Mouse (Mus musculus): ENCODE measurements around the gene Gm17482. TPM values are rescaled to one million over a fixed set of nuclear protein-coding genes. Genes with fewer than 3 reads are reported as not detected.

The Gm17482 gene
- polyA plus RNA-seq, 1 experiment from 2014 or later = not detected

DNA sequence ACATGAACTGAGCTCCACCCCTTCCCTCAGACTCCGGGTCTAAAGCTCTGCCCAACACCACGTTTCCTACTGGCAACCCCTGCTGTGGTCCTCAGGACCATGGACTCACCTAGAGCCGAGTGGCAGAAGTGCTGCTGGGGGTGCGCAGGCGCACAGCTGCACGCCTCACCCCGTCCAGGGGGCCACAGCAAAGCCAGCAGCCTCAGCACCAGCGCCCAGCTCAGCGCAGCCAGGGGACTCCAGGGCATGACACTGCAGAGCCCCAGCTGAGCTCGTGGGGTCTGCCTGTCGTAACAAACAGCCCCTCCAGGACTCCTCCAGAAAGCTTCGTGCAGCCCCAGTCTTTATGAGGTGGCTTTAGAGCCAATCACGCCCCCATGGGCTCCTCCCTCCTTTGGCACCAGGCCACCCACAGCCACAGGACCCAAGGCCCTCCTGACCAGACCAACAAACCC is 24.4 kb downstream of the Gm17482 start:
- Histone ChIP-seq H3K9ac (peak overlapping the region; percentile 54; the same call in 1 of the 2 replicates), H3K4me3 (peak overlapping the region; percentile 20)
- 6% methylated on average over 13 of the region's 13 CpGs for WGBS

DNA sequence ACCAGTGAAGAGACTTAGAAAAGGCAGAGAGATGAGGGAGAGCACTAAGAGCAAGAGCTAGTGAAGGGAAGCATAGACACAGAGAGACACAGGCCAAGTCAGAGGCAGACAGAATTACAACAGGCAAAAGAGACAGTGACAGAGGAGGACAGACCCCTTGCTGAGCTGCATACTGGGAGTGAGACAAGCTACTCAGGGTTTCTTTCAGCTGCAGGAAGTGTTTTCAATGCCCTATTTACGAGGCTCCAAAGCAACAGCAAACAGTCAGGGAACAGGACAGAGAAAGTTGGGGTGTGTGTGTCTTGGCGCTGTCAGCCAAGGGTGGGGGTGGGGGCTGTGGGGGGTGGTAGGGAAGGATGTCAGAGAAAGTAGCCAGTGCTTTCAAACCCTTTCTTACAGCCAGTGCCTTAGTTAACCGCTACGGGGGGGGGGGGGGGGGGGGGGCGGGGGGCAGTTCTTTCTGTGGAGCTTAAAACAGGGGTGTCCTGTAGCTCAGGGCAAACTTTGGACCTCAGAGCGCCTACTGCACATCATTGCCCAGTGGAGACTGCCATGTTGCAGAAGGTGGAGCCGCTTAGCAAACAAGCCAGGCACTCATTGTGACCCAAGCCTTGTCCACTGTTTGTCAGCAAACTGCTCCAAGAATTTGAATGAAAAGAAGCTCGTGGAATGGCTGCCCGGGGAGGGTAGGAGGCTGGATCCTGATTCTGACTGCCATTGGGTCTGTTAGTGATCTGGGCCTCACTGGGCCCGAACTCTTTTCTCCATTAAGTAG is 25.1 kb downstream of the Gm17482 start, which contains the start of gene Timp4:
Timp4 (minus strand) TSS at position 107 of the 775 bp plus-strand sequence.
- H3K4me3 ChIP-seq = peak within 1 kb of the TSS; percentile 20

More for the DNA sequence above, 24.4 kb downstream of the Gm17482 start:
- no peak overlapping the region for H3K27ac ChIP-seq
- ATAC-seq (ENCODE audit: insufficient number of reproducible peaks, insufficient read depth, low FRiP score, low TSS enrichment, low read depth) = no peak
- no peaks in the 10 kb centered on the region for H3K9me3 ChIP-seq
- H3K36me3 ChIP-seq = no peaks in the 10 kb centered on the region
- H3K4me1 ChIP-seq = peaks cover 10% of the 10 kb centered on the region
- H3K27me3 ChIP-seq = peaks cover 9% of the 10 kb centered on the region
- H3K4me2 ChIP-seq = peak overlapping the region; percentile 58

GRCm38 (mm10) chr6:115255171-115255570 is 28.0 kb downstream of the Gm17482 start:
- ATAC-seq (ENCODE audit: insufficient number of reproducible peaks, insufficient read depth, low FRiP score, low TSS enrichment, low read depth) = no peak
- WGBS = 80% methylated on average over 3 of the region's 3 CpGs

More for the DNA sequence above, 25.1 kb downstream of the Gm17482 start, which contains the start of gene Timp4:
- Histone ChIP-seq H3K9ac (peak within 1 kb of the TSS; percentile 54; the same call in 1 of the 2 replicates), H3K4me1 (peaks cover 10% of the 10 kb centered on the region), H3K9me3 (no peaks in the 10 kb centered on the region), H3K27ac (no peak within 1 kb of the TSS), H3K36me3 (no peaks in the 10 kb centered on the region), H3K4me2 (peak within 1 kb of the TSS; percentile 58), H3K27me3 (peaks cover 9% of the 10 kb centered on the region)
- 38% methylated on average over 7 of the region's 10 CpGs for WGBS
- no peak for ATAC-seq (ENCODE audit: insufficient number of reproducible peaks, insufficient read depth, low FRiP score, low TSS enrichment, low read depth)

GRCm38 (mm10) chr6:115260507-115260906 is 33.4 kb downstream of the Gm17482 start:
- H3K4me2 ChIP-seq = no peak overlapping the region
- H3K9ac ChIP-seq = no peak overlapping the region
- H3K27me3 ChIP-seq = no peaks in the 10 kb centered on the region
- WGBS = 89% methylated on average over 3 of the region's 3 CpGs
- ATAC-seq (ENCODE audit: insufficient number of reproducible peaks, insufficient read depth, low FRiP score, low TSS enrichment, low read depth) = no peak
- H3K27ac ChIP-seq = no peak overlapping the region
- no peak overlapping the region for H3K4me3 ChIP-seq
- no peaks in the 10 kb centered on the region for H3K36me3 ChIP-seq
- no peaks in the 10 kb centered on the region for H3K9me3 ChIP-seq
- H3K4me1 ChIP-seq = no peaks in the 10 kb centered on the region

More at GRCm38 (mm10) chr6:115255171-115255570, 28.0 kb downstream of the Gm17482 start:
- H3K9me3 ChIP-seq = no peaks in the 10 kb centered on the region
- peaks cover 9% of the 10 kb centered on the region for H3K27me3 ChIP-seq
- no peak overlapping the region for H3K27ac ChIP-seq
- no peak overlapping the region for H3K9ac ChIP-seq
- peaks cover 10% of the 10 kb centered on the region for H3K4me1 ChIP-seq
- H3K4me2 ChIP-seq = no peak overlapping the region
- H3K4me3 ChIP-seq = no peak overlapping the region
- no peaks in the 10 kb centered on the region for H3K36me3 ChIP-seq

DNA sequence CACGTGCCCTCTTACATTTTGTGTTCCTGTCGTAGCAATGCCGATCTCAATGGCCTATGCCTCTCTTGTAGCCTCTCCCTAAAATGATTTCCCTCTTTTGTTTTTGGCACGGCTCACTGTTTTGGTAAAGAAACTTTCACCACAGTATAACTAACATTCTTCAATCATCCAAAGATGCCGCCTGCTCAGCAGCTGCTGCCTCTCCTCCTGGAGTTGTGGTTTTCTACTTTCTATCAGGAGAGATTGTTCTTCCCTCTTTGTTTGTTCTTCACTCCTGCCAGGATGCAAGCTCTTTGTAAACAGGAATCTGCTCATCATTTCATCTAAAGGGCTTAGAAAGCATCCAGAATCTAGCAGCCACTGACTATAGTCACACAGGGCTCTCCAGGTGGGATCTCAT is 39.6 kb downstream of the Gm17482 start:
- 68% methylated on average over 5 of the region's 5 CpGs for WGBS
- no peak overlapping the region for H3K4me3 ChIP-seq
- no peak overlapping the region for H3K4me2 ChIP-seq
- no peaks in the 10 kb centered on the region for H3K36me3 ChIP-seq
- H3K4me1 ChIP-seq = peaks cover 4% of the 10 kb centered on the region
- no peak overlapping the region for H3K9ac ChIP-seq
- no peak for ATAC-seq (ENCODE audit: insufficient number of reproducible peaks, insufficient read depth, low FRiP score, low TSS enrichment, low read depth)
- H3K27me3 ChIP-seq = peaks cover 6% of the 10 kb centered on the region; the same call in 1 of the 2 replicates
- no peaks in the 10 kb centered on the region for H3K9me3 ChIP-seq
- H3K27ac ChIP-seq = no peak overlapping the region

DNA sequence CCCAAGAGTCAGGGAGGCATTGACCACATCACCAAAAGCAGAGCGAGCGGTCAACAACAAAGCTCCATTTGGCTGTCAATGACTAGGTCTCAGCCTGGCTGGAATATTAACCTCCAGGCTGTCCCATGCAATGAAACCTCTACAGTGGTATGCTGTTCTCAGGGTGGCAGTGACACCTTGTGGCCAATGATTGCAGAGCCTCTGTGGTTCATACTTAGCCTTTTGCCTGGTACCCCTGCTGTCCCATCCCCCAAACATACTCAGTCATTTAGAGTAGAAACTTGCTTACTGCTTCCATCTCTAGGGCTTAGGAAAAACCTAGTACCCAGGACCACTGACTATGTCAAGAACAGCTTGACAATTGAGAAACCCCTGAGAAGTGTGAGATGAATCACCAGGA is 40.8 kb downstream of the Gm17482 start:
- no peaks in the 10 kb centered on the region for H3K9me3 ChIP-seq
- H3K9ac ChIP-seq = no peak overlapping the region
- peaks cover 9% of the 10 kb centered on the region; the same call in 1 of the 2 replicates for H3K27me3 ChIP-seq
- no peak overlapping the region for H3K4me3 ChIP-seq
- ATAC-seq (ENCODE audit: insufficient number of reproducible peaks, insufficient read depth, low FRiP score, low TSS enrichment, low read depth) = no peak
- H3K27ac ChIP-seq = no peak overlapping the region
- no peaks in the 10 kb centered on the region for H3K36me3 ChIP-seq
- whole genome bisulfite sequencing = 44% methylated on average over 2 of the region's 2 CpGs
- H3K4me1 ChIP-seq = peaks cover 9% of the 10 kb centered on the region
- H3K4me2 ChIP-seq = no peak overlapping the region

- Histone ChIP-seq H3K4me2 (no peak overlapping the region), H3K27ac (no peak overlapping the region), H3K4me1 (peaks cover 9% of the 10 kb centered on the region), H3K4me3 (no peak overlapping the region), H3K36me3 (no peaks in the 10 kb centered on the region), H3K27me3 (peaks cover 9% of the 10 kb centered on the region; the same call in 1 of the 2 replicates), H3K9me3 (no peaks in the 10 kb centered on the region), H3K9ac (no peak overlapping the region)
- no peak for ATAC-seq (ENCODE audit: insufficient number of reproducible peaks, insufficient read depth, low FRiP score, low TSS enrichment, low read depth)
- WGBS = 79% methylated on average over 10 of the region's 10 CpGs
Measured at GRCm38 (mm10) chr6:115268551-115269385, 41.6 kb downstream of the Gm17482 start.

DNA sequence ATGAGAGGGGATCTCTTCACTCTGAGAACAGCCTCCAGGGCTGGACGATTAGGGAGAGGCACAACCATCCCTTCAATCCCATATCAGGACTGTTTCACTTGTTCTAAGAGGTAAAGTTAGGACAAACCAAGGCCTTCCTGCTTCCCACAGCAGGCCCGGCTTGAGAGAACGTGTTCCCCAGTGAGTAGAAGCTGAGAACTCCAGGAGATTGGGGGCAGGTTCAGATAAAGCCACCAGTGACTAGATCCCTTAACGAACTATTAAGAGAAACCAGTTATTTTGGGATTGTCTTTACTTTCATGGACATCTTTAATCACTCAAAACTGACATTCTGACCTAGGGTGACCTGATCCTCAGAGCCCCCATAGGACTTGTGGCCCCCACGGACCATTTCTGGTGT is 42.4 kb downstream of the Gm17482 start:
- H3K9ac ChIP-seq = no peak overlapping the region
- WGBS = 63% methylated on average over 5 of the region's 5 CpGs
- H3K4me2 ChIP-seq = no peak overlapping the region
- no peaks in the 10 kb centered on the region for H3K36me3 ChIP-seq
- H3K9me3 ChIP-seq = no peaks in the 10 kb centered on the region
- no peak for ATAC-seq (ENCODE audit: insufficient number of reproducible peaks, insufficient read depth, low FRiP score, low TSS enrichment, low read depth)
- no peak overlapping the region for H3K27ac ChIP-seq
- H3K4me1 ChIP-seq = peaks cover 9% of the 10 kb centered on the region
- peaks cover 9% of the 10 kb centered on the region; the same call in 1 of the 2 replicates for H3K27me3 ChIP-seq
- H3K4me3 ChIP-seq = no peak overlapping the region

DNA sequence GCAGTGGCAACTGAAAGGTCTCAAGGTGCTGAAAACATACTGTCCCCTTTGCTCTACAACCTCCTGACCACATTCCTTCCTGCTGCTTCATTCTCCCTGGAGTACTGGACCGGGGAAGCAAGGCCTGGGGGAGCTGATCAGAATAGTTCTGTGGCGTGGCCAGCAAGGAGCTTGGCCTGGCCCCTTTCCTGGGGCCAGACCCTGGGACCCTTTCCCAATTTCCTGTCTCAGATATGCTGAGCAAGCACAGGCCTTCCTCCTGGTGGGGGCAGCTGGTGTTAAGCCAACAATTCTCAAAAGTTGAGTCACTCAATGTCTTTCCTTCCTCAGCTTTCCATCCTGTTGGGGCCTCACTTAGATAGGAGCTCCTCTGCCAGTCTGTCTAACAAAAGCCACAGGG is 42.9 kb downstream of the Gm17482 start:
- peaks cover 9% of the 10 kb centered on the region; the same call in 1 of the 2 replicates for H3K27me3 ChIP-seq
- no peak overlapping the region for H3K4me2 ChIP-seq
- H3K4me1 ChIP-seq = peaks cover 9% of the 10 kb centered on the region
- no peak overlapping the region for H3K27ac ChIP-seq
- no peak overlapping the region for H3K9ac ChIP-seq
- 53% methylated on average over 2 of the region's 2 CpGs for WGBS
- no peak for ATAC-seq (ENCODE audit: insufficient number of reproducible peaks, insufficient read depth, low FRiP score, low TSS enrichment, low read depth)
- no peaks in the 10 kb centered on the region for H3K9me3 ChIP-seq
- no peaks in the 10 kb centered on the region for H3K36me3 ChIP-seq
- H3K4me3 ChIP-seq = no peak overlapping the region

- no peak for ATAC-seq (ENCODE audit: insufficient number of reproducible peaks, insufficient read depth, low FRiP score, low TSS enrichment, low read depth)
- Histone ChIP-seq H3K9ac (no peak overlapping the region), H3K27me3 (peaks cover 9% of the 10 kb centered on the region; the same call in 1 of the 2 replicates), H3K36me3 (no peaks in the 10 kb centered on the region), H3K4me3 (no peak overlapping the region), H3K4me2 (no peak overlapping the region), H3K9me3 (no peaks in the 10 kb centered on the region), H3K27ac (no peak overlapping the region), H3K4me1 (peaks cover 9% of the 10 kb centered on the region)
- 70% methylated on average over 3 of the region's 3 CpGs for WGBS
Measured at GRCm38 (mm10) chr6:115271326-115271725, 44.2 kb downstream of the Gm17482 start.

DNA sequence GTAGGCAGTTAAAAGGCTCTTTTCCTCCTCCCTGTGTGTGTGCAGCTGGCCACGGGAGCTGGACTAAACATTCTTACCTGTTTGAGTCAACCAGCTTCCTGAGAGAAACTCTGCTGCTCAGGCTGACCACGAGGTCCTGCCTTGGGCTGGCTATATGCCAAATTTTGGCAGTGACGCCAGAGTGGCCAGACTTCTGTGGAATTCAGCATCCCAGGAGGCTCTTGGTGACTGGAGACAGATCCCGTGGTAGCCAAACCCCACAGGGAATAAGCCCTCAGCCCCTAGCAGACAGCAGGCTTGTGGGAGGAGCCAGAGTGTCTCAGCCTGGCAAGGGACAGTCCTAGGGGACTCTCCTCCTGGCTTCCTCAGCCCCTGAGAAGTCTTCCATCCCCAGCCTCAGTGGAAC is 44.7 kb downstream of the Gm17482 start:
- H3K27ac ChIP-seq = no peak overlapping the region
- no peak for ATAC-seq (ENCODE audit: insufficient number of reproducible peaks, insufficient read depth, low FRiP score, low TSS enrichment, low read depth)

More for the DNA sequence above, 44.7 kb downstream of the Gm17482 start:
- Histone ChIP-seq H3K4me3 (no peak overlapping the region), H3K4me2 (no peak overlapping the region), H3K27me3 (peaks cover 12% of the 10 kb centered on the region; the same call in 1 of the 2 replicates), H3K4me1 (peaks cover 9% of the 10 kb centered on the region), H3K9me3 (no peaks in the 10 kb centered on the region), H3K9ac (no peak overlapping the region), H3K36me3 (no peaks in the 10 kb centered on the region)
- WGBS = 18% methylated on average over 4 of the region's 4 CpGs

Data from embryonic facial prominence, embryonic 13.5 days (tissue).